Mouse (Mus musculus) left cerebral cortex, adult 18-20 months (tissue): Measurements from ENCODE around the gene Aifm1. TPM values are rescaled to one million over a fixed set of nuclear protein-coding genes. Genes with fewer than 3 reads are reported as not detected.

Experiments
- DNase-seq, 2 experiments: peaks; one replicate each; pipeline ENCODE4 v3.0.0; 2021 to 2022; ENCODE audit warnings: low spot score in 2 of 2, mixed read lengths in 1 of 2
- total RNA-seq, 2 experiments: library from RNA; stranded (reverse); gene quantifications; 2 replicates each; pipeline ENCODE4 v1.2.3; 2021

Gene Aifm1
- total RNA-seq, 2 experiments from 2014 or later: 23.1 to 28.4 TPM

DNA sequence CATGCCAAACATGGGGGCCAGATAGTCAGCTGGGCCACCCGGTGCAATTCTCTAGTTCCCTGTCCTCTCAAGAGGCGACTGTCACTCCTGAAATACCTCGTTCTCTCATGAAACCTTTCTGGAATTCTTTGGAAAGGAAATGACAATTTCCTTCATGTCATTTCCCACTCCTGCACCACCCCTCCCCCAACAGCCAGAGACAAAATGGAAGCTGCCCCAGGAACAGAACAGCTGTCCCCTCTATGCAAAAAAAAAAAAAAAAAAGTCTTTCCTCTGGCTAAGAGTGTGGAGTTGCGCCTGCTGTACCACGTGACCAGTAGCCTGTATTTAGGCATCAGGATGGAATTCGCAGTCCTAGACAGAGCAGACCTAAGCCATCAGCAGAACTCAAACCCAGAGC lies 85.1 kb downstream of the Aifm1 start:
- DNase-seq: no peak

- DNase-seq: no peak
These were observed 88.1 kb downstream of the Aifm1 start for GRCm38 (mm10) chrX:48425280-48425679.

Other genes starting within 250 kb of the Aifm1 start
- 10 to 100 TPM; 18.4 to 22.1 TPM for gene Bcorl1, start 172.2 kb downstream of the Aifm1 start, total RNA-seq
- gene Elf4, start 50.4 kb downstream of the Aifm1 start, total RNA-seq: 1 to 10 TPM; 1.0 to 1.1 TPM
- gene Rab33a, start 5.7 kb upstream of the Aifm1 start, total RNA-seq: 10 to 100 TPM; 26.6 to 31.8 TPM
- 10 to 100 TPM; 17.0 to 18.7 TPM for gene Zfp280c, start 80.9 kb upstream of the Aifm1 start, total RNA-seq
- 10 to 100 TPM; 67.9 to 69.8 TPM for gene Slc25a14, start 109.8 kb upstream of the Aifm1 start, total RNA-seq
- gene Gpr119, start 160.9 kb upstream of the Aifm1 start, total RNA-seq: not detected
- 1 to 10 TPM; 4.5 to 4.7 TPM for gene Rbmx2, start 181.4 kb upstream of the Aifm1 start, total RNA-seq